Mouse (Mus musculus): ENCODE results near the gene Slc13a4.

- TF ChIP-seq POLR2A (IDR thresholded peaks at IDR 0.05; ENCODE audit: borderline replicate concordance, extremely low read depth, low read depth, low read length) (no peak), CTCF (IDR thresholded peaks at IDR 0.05; ENCODE audit: insufficient read depth, low read length) (no peak)
Observed at GRCm38 (mm10) chr6:35273391-35274082, 34.4 kb downstream of the Slc13a4 start.

Measured in lung, adult 2 months (tissue).